Mouse (Mus musculus) large intestine, adult 2 months (tissue): Measurements from ENCODE around the gene Tcf19. TPM values are rescaled to one million over a fixed set of nuclear protein-coding genes. Genes with fewer than 3 reads are reported as not detected.
A peak's percentile ranks its signal among the peaks of the same experiment; 100 is the strongest.

Source experiments
- DNase-seq: peaks from one replicate; pipeline ENCODE4 v3.0.0-alpha.2; 2012; ENCODE audit warnings: low read depth, low spot score
- WGBS: fragments of 180-500 bp; shearing (Covaris S2); methylation state at CpG from one replicate; pipeline ENCODE4 v1.1.7; 2018; 5-methylcytosine and 5-hydroxymethylcytosine counted together
- polyA plus RNA-seq: library from polyadenylated mRNA; depleted of rRNA; stranded (reverse); fragments of >200 nt; gene quantifications from 2 replicates; pipeline ENCODE4 v1.2.3, GENCODE M21; 2012; rRNA removed

The Tcf19 gene
- 19.7 and 20.3 TPM in 2 replicates for polyA plus RNA-seq

DNA sequence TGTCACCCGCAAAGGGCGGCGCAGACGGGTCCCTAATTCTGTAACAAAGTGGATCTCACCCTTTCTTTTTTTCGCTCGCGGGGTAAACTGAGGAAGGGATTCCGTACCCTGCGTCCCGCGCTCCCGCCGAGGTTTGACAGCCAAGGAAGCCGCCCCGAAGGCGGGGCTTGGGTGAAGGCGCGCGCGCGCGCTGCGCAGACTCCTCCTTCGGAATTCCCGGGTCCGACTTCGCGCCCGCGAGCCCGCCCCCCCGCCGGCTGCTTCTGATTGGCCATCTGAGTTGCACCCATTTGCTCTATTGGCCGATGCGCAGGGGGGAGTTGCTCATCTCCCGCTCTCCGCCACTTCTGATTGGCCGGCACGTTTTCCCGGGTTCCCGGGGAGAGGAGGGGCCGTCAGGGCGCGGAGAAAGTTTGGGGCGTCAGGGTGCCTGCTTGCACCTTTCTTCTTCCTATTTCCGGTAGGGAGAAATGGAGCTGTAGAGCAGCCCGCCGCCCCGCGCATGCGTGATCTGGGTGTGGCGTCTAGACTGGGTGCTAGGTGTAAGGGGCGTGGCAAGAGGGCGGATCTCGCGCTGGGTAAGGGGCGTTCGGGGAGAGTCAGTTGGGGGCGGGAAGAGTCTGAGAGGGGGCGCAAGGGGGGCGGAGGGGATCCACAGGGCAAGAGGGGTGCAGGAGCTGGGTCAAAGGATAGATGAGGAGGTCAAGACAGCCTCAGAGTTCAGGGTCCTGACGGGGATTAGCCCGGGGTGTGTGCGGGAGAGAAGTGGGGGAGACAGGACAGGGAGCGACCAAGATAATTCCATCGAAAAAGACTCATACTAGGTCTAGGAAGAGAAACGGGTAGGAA is at the start of gene Tcf19, which contains the start of gene Cchcr1:
Gene Tcf19 (minus strand): TSS at position 173 of the 849 bp plus-strand sequence.
Gene Cchcr1 (plus strand): TSS at position 449 of the 849 bp plus-strand sequence.
- under 1% methylated on average over 67 of the region's 67 CpGs for WGBS

GRCm38 (mm10) chr17:35558216-35558615 is 41.6 kb upstream of the Tcf19 start:
- no peak for DNase-seq
- WGBS, result 67% methylated on average over 8 of the region's 8 CpGs

More for the DNA sequence above, at the start of gene Tcf19, which contains the start of gene Cchcr1:
- DNase-seq, result peak; percentile 97

DNA sequence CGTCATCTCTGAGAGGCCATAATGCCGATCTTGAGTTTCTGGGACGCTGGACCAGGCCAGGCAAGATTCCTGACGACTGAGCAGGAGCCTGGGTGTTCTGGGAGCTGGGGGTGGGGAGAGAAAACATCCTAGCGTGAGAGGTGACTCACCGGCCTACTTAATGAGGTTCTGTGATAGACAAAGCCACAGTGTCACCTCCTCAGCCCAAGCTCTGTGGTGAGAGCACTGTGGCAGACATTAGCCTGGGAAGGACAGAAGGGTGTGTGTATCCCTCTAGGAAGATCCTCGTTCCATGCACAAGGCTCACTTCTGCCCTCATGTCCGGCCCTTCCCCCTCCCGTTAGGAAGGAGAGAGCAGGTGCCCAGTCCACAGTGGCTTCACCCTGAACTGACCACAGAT is 40.7 kb upstream of the Tcf19 start:
- DNase-seq, result no peak
- WGBS, result 41% methylated on average over 9 of the region's 9 CpGs

- peak; percentile 74 for DNase-seq
- 8% methylated on average over 5 of the region's 5 CpGs for WGBS
These were observed 40.2 kb upstream of the Tcf19 start for GRCm38 (mm10) chr17:35556812-35557211.

DNA sequence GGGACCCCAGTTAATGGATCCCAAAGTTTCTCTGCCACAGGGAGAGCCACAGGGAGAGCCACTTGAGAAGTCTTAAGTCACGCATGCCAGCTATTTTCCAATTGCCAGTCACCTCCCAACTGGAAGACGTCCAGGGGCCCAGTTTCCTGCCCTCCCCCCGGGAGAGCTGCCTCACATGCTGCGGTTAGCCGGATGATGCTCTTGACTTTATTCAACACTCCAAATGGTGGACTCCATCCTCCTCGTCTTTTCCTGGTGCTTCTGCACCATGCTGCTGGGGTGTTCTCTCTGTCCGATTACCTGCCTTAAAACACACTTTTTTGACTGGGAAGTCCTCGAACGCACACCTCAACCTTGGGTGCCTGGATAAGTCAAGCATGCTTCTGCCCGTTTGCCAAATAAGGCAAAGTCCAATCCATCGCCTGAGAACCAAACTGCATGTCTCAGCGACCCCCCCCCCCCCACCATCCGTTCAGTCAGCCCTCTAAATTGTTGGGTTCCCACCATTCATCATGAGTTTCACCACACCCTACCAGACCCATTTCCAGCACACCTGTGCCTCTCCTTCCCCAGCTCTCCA is 39.7 kb upstream of the Tcf19 start:
- 43% methylated on average over 13 of the region's 13 CpGs for WGBS

GRCm38 (mm10) chr17:35554761-35555397 is 38.3 kb upstream of the Tcf19 start:
- WGBS, result 92% methylated on average over 18 of the region's 18 CpGs
- no peak for DNase-seq

More for the DNA sequence above, 39.7 kb upstream of the Tcf19 start:
- no peak for DNase-seq

DNA sequence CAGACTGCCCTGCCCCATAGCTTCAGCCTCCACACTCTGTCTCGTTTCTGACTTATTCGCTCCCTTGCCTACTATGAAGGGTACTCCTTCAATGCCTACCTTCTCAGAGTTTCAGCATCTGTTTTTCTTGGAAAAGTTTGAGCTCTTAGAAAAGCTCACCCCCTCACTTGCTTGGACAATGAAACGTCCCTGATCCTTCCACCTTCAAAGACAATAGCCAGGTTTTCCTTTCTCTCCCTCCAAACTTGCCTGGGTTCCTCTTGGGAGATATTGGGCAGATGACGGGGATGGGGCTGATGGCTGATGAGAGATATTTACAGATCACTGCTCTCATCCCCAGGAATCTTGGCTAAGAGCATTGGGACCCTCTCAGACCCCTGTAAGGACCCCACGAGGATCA is 37.7 kb upstream of the Tcf19 start:
- no peak for DNase-seq
- WGBS, result 89% methylated on average over 5 of the region's 5 CpGs

GRCm38 (mm10) chr17:35551881-35552414 is 35.3 kb upstream of the Tcf19 start, which contains the start of gene Cdsn:
Gene Cdsn, plus strand, starts transcription at chr17:35552128.
- DNase-seq, result no peak
- 89% methylated on average over 10 of the region's 10 CpGs for WGBS

- 37% methylated on average over 8 of the region's 8 CpGs for WGBS
- DNase-seq, result no peak
These were observed 34.2 kb upstream of the Tcf19 start for GRCm38 (mm10) chr17:35550871-35551270.

- no peak for DNase-seq
- 89% methylated on average over 4 of the region's 4 CpGs for WGBS
These were observed 33.5 kb upstream of the Tcf19 start for GRCm38 (mm10) chr17:35550143-35550494.

- WGBS, result 41% methylated on average over 15 of the region's 15 CpGs
- DNase-seq, result no peak
These were observed 33.0 kb upstream of the Tcf19 start for GRCm38 (mm10) chr17:35549437-35550142.

DNA sequence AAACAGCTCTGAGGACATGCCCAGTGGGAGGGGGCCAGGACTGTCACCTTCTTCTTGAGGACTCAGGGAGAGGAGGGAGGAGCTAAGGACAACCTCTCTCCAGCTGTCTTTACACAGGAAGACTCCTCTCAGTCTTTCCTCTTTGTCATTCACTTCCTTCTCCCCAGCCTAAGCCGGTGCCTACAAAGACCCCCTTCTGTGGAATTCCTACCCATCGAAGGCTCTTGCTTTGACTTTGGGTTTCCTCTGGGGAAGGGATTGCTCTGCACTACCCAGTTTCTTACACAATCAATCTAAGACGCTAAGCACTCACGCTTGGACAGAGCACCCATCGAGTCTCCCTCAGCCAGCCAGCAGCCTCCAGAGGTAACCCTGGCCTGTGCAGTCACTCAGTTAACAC is 32.0 kb upstream of the Tcf19 start:
- 42% methylated on average over 5 of the region's 5 CpGs for WGBS

GRCm38 (mm10) chr17:35547465-35547864 is 30.8 kb upstream of the Tcf19 start:
- WGBS, result 85% methylated on average over 2 of the region's 2 CpGs
- DNase-seq, result no peak

More for the DNA sequence above, 32.0 kb upstream of the Tcf19 start:
- no peak for DNase-seq

DNA sequence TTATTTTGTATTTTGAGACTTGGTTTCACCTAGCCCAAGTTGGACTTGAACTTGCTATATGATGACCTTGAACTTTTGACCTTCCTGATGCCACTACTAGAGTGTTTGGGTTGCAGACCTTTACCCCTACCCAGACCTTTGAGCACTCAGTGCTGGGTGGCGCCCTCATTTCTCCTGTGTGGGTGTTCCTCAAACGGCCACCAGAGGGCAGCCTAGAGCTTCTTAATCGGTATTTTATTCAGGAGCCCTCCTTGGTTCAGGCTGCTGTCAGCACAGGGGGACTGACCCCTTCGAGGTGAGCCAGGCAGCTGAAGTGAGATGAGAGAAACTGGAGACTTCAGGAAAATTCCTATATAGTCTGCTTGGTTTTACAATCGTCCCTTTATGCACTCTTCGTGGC is 28.1 kb upstream of the Tcf19 start:
- no peak for DNase-seq

GRCm38 (mm10) chr17:35544001-35544400 is 27.4 kb upstream of the Tcf19 start:
- no peak for DNase-seq
- 59% methylated on average over 6 of the region's 6 CpGs for WGBS

More for the DNA sequence above, 28.1 kb upstream of the Tcf19 start:
- 36% methylated on average over 6 of the region's 6 CpGs for WGBS

- DNase-seq, result no peak
- 30% methylated on average over 14 of the region's 14 CpGs for WGBS
These were observed 26.8 kb upstream of the Tcf19 start for GRCm38 (mm10) chr17:35543412-35543861.

DNA sequence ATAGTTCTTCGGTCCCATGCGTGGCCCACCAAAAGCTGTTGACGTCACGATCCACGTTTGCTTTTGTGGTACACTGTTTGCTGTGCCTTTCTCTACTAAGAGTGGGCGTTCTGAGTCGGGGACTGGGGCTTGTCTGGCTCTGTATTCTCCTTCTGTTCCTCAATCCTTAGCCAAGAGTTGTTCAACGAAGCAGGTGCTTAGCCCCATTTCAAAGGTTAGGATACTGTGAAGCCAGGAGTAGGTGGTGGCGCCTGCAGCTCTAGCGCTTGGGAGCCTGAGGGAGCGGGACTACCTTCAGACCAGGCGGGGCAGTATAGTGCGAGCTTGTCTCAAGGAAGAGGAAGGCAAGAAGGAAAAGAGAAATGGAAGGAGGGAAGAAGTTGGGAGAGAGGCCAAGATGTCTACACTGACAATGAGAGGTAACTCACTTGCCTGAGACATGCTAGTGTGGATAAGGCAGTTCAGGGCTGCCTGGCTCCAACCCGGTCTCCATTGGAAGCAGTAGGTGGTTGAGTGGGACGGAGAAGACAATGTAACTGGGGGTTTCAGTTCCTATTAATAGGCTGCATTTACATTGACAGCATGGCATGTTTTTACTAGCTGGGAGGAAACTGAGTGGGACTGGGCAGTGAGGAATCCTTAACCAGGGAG is 26.3 kb upstream of the Tcf19 start:
- WGBS, result 65% methylated on average over 15 of the region's 15 CpGs
- no peak for DNase-seq

DNA sequence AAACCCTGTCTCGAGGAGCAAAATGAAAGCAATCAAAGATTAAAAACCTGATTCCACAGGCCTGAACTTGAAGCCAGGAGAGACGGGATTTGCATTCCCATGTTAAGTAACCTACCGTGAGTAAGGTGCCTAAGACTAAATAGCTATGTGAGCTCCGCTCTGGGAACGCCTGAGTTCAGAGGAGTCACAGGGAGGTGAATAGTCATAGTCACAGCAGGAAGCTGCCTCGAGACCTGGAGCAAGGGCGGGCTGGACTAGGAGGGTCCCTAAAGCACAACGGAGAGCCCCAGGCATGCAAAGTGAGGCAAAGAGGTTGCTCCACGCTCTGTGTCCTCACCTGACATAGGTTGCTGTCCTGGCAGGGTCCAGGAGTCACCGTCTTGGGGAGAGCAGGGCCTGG is 22.9 kb upstream of the Tcf19 start:
- DNase-seq, result no peak
- 62% methylated on average over 10 of the region's 10 CpGs for WGBS

GRCm38 (mm10) chr17:35538476-35538875 is 21.9 kb upstream of the Tcf19 start:
- DNase-seq, result no peak
- WGBS, result 80% methylated on average over 1 of the region's 1 CpGs
